Mouse (Mus musculus) layer of hippocampus, postnatal 14 days (tissue): Measurements from ENCODE around the gene Vps33a. TPM values are rescaled to one million over a fixed set of nuclear protein-coding genes. Genes with fewer than 3 reads are reported as not detected.

Experiments used
- DNase-seq, 2 experiments: peaks; one replicate each; pipeline ENCODE4 v3.0.0; 2021 to 2022; ENCODE audit warnings: low spot score in 2 of 2, mixed read lengths in 1 of 2
- long read RNA-seq, 2 experiments: library from polyadenylated mRNA; stranded (forward); transcript quantifications; one replicate each; pipeline ENCODE4 v2.0.0; 2021
- total RNA-seq, 2 experiments: library from RNA; stranded (reverse); gene quantifications; 2 replicates each; pipeline ENCODE4 v1.2.3; 2021

The Vps33a gene
- total RNA-seq: 10 to 100 TPM; 72.9 to 76.5 TPM
- long read RNA-seq, experiment 1, full-length matches to known transcripts: 78 of 86 reads
- long read RNA-seq, experiment 1, partial matches to known transcripts: 0 of 86 reads
- long read RNA-seq, experiment 1, other reads (novel, unspliced or antisense): 8 of 86 reads
- long read RNA-seq, experiment 2, full-length matches to known transcripts: 79 of 102 reads
- long read RNA-seq, experiment 2, partial matches to known transcripts: 8 of 102 reads
- long read RNA-seq, experiment 2, other reads (novel, unspliced or antisense): 15 of 102 reads

DNA sequence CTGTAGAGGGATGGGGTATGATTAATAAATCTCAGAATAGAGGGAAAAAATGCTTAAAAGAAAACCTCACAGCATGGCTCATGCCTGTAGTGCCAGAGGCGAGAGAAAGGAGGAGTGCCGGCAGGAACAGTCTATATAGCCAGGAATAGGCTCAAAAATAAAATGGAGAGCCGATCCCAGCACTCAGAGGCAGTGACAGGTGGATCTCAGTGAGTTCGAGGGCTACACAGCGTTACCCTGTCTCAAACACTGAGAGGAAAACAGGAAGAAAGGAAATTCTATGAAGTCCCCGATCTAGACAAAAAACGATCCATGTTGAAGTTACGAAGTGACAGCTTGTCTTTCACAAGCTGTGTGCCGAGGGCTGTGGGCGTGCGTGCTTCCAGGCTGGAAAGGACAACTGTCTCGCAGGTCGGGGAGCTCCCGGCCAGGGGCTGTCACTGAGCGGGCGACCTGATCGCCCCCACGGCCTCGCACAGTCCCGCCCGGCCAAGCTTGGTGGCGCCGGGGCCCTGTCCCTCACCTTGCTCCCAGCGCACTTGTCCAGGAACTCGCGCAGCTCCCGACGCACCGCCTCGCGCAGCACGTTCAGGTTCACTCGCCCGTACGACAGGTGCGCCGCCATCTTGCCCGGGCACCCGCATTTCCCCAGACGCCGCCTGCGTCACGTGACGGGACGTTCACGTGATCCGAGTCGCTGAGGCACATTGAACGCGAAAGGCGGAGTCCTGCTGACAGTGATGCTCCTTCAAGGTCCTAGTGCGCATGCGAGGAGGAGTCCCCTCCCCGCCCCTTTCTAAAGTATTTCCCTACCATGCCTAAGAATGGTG, at the start of gene Vps33a:
TSS of gene Vps33a (minus strand) at position 682 of the 830 bp plus-strand sequence.
- peak; percentile 96 to 99 for DNase-seq

DNA sequence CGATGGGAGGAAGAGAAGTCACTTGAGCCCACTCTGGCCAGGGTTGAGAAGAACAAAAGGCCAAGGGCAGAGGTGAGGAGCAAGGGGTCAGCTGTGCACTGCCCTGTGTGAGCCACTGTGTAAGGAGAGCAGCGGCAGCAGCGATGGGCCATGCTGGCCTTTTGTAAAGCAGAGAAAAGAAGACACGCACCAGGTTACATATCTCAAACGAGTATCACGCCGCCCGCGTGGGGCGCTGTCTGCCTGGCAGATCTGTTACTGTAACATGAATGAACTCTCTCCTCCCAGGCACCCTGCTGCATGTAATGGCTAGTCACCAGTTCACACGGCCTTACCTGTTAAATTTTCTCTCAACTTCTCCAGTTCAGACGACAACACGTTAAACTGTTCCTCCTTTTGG, 49.6 kb upstream of the Vps33a start:
- DNase-seq: no peak

DNA sequence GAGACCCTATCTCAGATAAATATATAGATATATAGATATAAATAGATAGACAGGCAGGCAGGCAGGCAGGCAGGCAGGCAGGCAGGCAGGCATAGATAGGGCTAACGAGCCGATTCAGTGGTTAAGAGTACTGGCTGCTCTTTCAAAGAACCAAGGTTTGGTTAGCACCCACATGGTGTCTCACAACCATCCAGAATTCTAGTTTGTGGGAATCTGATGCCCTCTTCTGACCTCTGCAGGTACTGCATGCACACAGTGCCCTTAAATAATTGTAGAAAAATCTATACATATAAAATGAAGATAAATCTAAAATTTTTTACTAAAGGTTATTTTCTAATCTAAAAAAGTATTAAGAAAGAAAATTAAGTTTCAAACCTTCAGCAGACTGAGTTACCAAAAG, 45.7 kb upstream of the Vps33a start:
- no peak for DNase-seq

DNA sequence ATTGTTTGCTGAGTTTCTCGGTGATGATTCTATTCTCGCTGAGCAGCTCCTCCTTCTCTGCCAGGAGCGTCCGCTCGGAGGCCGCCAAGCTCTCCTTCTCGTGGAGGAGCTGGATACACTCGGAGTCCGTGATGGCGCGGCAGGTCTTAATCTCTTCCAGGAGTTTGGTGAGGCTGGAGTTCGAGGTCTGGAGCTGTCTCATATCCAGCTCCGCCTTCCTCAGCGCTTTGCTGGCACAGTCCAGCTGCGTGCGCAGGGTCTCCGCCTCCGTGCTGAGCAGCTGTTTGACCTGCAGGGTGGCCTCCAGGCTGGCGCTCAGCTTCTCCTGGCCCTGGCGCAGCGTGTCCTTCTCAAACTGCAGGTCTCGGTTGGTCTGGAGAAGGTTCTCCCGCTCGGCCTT, 41.4 kb upstream of the Vps33a start:
- DNase-seq: no peak

DNA sequence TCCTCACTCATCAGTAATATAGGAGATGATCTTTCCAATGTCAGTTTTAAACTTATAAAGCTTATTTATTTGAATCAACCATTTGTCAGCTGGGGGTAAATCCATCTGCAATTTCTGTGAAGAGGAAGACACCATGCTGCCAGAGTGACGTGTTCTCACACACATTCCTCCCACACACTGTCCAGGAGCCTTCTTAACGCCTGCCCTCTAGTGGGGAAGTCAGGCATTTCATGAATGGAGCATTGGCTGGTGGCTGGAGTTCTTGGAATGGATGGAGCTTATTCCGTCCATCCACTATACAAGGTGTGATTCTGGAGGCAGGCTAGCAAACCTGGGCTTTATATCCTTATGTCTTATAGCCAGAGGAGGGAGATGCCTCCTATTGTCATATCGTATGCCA, 37.0 kb upstream of the Vps33a start:
- peak; percentile 85 to 92 for DNase-seq

DNA sequence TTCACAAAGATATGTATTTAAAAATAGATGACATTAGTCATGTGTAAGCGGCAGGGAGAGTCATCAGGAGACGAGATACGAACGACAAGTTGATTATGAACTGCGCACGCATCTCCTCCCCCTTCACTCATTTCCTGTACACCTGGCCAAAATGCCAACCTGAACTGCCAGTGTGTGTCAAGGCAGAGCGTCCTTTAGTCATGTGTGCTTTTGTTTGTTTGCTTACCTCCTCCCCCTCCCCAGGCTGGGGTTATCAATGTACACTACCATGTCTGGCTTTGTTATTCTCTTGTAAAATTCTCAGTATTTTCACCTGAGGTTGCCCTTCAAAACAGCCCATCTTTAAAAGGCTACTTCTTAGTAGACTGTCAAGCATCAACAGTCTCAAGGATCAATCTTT, 36.6 kb upstream of the Vps33a start:
- no peak for DNase-seq

DNA sequence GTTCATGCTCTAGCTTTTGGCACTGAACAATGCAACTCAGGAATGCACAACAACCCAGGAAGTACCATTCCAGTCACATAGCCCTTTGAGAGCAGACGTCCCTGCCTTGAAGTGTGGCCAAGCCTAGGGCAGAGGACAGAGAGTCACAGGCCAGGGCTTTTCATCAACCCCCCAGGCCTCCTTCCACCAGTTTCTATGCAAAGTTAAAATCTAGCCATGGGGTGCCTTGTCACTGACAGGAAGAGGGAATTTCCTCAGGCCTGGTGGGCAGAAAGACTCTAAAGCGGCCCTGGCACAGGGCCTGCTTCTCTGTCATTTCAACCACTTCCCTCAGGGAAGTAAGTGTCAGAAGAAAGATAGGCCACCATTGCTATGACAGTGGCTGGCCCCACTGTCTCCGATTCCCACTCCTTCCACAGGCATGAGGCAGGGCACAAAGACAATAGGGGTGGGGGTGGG, 34.4 kb upstream of the Vps33a start:
- DNase-seq: no peak

GRCm38 (mm10) chr5:123603496-123603895, 30.7 kb upstream of the Vps33a start:
- DNase-seq: peak in 1 of 2 experiments; percentile 58

- no peak for DNase-seq
These were observed 29.3 kb upstream of the Vps33a start for GRCm38 (mm10) chr5:123602174-123602573.

- DNase-seq: no peak
These were observed 26.5 kb upstream of the Vps33a start for GRCm38 (mm10) chr5:123599319-123599718.

GRCm38 (mm10) chr5:123593622-123594280, 20.9 kb upstream of the Vps33a start:
- DNase-seq: no peak

DNA sequence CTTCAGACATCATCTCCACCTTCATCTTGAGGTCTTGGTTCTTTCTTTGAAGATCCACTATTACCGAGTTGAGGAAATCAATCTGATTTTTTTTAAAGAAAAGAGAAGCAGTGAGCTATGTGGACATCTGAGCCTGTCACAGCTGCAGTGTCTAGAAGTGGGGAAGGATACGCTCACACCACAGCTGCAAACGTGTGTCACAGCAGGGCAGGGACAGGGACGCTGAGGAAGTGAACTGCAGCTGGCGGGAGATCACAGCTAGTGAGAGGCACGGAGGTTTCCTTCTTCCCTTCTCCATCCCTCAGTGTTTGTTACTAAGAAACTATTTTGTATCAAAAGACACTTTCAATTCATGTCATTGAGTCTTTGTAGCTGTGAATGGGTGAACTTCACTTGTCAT, 7.2 kb upstream of the Vps33a start:
- DNase-seq: no peak

- DNase-seq: no peak
These were observed 3.9 kb upstream of the Vps33a start for GRCm38 (mm10) chr5:123576696-123577095.

- DNase-seq: no peak
These were observed 524 bp upstream of the Vps33a start for GRCm38 (mm10) chr5:123573362-123573761.

GRCm38 (mm10) chr5:123561128-123561527, 11.7 kb downstream of the Vps33a start:
- DNase-seq: no peak

GRCm38 (mm10) chr5:123559588-123559987, 13.2 kb downstream of the Vps33a start:
- DNase-seq: no peak

DNA sequence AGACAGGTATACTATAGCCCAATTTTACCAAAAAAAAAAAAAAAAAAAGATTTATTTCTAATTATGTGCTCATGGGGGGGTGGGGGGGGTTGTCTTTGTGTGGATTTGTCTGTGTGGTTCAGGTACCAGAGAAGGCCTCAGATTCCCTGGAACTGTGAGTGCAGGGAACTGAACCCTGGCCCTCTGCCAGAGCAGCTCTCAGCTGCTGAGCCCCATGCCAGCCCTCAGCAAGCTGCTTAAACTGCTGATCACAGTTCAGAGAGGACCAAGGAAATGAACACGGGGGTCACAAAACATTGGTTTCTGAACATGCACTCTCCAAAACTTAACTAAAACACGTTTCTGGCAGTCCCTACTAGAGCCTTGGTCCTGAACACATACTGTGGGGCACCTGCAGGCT, 16.4 kb downstream of the Vps33a start:
- peak; percentile 39 to 73 for DNase-seq

GRCm38 (mm10) chr5:123555693-123556092, 17.1 kb downstream of the Vps33a start:
- no peak for DNase-seq

DNA sequence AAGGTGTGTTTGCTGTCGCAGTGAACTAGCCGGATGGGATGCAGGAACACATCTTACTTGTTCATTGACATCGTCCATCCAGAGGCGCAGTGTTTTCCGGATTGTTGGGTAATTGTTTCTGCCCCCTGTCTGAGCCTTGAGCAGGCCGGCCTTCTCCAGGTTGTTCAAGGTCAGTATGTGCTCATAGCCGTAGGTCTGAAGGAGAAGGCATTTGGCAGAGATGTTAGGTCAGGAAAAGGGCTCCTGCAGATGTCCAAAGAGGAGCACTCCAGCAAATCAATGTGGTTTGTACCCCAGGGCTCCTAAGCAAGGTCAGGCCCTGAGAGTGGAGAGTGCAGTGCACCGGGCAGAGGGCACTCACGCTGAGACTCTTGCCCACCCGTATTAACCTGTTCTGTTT, 39.0 kb downstream of the Vps33a start:
- no peak for DNase-seq

DNA sequence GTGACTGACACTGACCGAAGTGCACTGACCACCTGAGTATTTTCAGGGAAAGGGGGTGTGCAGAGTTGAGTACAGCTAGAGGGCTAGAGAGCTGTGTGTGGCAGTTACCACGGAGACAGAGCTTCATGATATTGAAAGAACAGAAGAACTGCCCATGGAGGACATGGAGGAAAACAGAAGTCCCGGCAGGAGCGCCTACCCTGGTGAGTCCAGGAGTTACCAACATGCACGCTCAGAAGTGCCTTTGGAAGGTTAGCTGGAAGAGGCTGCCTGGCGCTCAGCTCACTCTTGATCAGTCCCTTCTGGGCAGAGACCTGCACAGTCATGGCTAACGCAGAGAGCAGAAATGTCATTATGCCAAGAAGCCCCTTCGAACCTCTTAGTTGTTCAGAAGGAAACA, 42.8 kb downstream of the Vps33a start:
- DNase-seq: no peak

DNA sequence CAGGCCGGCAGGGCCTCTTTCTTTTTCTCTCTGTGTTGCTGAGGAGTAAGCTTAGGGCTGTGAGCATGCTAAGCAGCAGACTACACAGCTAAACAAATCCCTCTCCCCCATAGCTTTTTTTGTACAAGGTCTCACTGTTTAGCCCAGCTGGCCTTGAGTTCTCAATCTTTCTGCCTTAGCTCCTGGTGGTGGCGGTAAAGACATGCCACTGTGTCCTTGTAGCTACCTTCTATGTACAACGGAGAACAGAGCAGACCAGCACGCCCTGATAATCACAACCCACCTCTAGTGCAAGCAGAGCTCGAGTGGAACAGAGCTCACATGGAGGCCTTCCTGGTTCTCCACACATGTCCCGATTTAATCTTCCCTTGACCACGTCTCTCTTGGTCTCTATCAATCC, 44.2 kb downstream of the Vps33a start:
- DNase-seq: no peak

DNA sequence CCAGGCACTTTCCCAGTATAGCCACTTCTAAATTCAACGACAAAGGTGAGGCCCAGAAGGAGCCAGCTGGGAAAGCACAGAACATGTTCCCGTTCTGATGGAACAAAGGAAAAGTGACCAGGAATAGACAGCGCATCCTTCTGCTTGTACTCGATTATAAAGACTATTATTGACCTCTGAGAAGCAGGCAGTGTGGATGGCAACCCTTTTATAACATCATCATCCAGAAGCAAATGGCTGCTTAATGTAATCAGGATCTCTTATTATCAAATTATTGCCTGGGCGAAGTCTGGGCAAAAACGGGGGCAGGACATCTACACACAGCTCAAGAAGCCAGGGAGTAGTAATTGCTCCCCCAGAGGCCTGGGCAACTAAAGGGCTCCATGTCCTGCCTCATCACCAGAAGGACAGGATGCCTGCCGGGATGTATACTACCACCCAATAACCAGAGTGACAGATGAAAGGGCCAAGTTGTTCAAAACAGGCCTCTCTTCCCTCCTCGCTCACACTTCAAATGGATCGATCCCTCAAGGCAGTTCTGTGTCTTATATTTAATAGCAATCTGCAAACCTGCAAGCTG, 46.8 kb downstream of the Vps33a start:
- DNase-seq: no peak
